Mouse (Mus musculus): ENCODE measurements around the gene Gm21586. TPM values are rescaled to one million over a fixed set of nuclear protein-coding genes. Genes with fewer than 3 reads are reported as not detected.

Gene Gm21586
- polyA plus RNA-seq (2017; shearing (Covaris generic)) = not detected

GRCm38 (mm10) chr4:42439078-42439477, at the start of gene Gm21586:
Gene Gm21586, plus strand, starts transcription at chr4:42439378.

GRCm38 (mm10) chr4:42466452-42466851, 27.3 kb downstream of the Gm21586 start, which contains the start of gene Gm2163:
Gene Gm2163, plus strand, starts transcription at chr4:42466752.

Other genes starting within 250 kb of the Gm21586 start
- gene Gm10600, start 198.7 kb upstream of the Gm21586 start, polyA plus RNA-seq (2017; shearing (Covaris generic)) = not detected
- gene Ccl21b, start 183.6 kb upstream of the Gm21586 start, polyA plus RNA-seq (2017; shearing (Covaris generic)) = not detected
- gene Gm21953, start 145.1 kb upstream of the Gm21586 start, polyA plus RNA-seq (2017; shearing (Covaris generic)) = not detected
- not detected for gene Fam205a3, start 121.0 kb upstream of the Gm21586 start, polyA plus RNA-seq (2017; shearing (Covaris generic))
- gene Gm2163, start 27.4 kb downstream of the Gm21586 start, polyA plus RNA-seq (2017; shearing (Covaris generic)) = not detected
- not detected for gene Fam205a2, start 88.8 kb downstream of the Gm21586 start, polyA plus RNA-seq (2017; shearing (Covaris generic))
- not detected for gene Gm10591, start 172.8 kb downstream of the Gm21586 start, polyA plus RNA-seq (2017; shearing (Covaris generic))
- gene Gm2564, start 190.3 kb downstream of the Gm21586 start, polyA plus RNA-seq (2017; shearing (Covaris generic)) = not detected
- gene Ccl27b, start 215.9 kb downstream of the Gm21586 start, polyA plus RNA-seq (2017; shearing (Covaris generic)) = not detected
- gene Il11ra2, start 222.5 kb downstream of the Gm21586 start, polyA plus RNA-seq (2017; shearing (Covaris generic)) = not detected